Mouse (Mus musculus): ENCODE measurements around the gene Proca1.

- no peak for TF ChIP-seq HCFC1 (IDR thresholded peaks at IDR 0.05; ENCODE audit: borderline replicate concordance, insufficient read depth, low read length)
- TF ChIP-seq CHD2 (IDR thresholded peaks at IDR 0.05; ENCODE audit: low read depth, low read length): no peak
- TF ChIP-seq ZNF384 (IDR thresholded peaks at IDR 0.05; ENCODE audit: low read depth, low read length): no peak
Measured at GRCm38 (mm10) chr11:78190041-78190440, 3.2 kb upstream of the Proca1 start.

Measured in ES-E14 (cell line).